Mouse (Mus musculus): Measurements from ENCODE around the gene Olfr467. TPM values are rescaled to one million over a fixed set of nuclear protein-coding genes. Genes with fewer than 3 reads are reported as not detected.

Olfr467 gene
- polyA plus RNA-seq (2014; fragmentation: Illumina TruSeq; extraction: RNeasy Lipid Tissue Mini Kit (QIAGEN cat#74804); ENCODE audit: low read depth, low replicate concordance): not detected

DNA sequence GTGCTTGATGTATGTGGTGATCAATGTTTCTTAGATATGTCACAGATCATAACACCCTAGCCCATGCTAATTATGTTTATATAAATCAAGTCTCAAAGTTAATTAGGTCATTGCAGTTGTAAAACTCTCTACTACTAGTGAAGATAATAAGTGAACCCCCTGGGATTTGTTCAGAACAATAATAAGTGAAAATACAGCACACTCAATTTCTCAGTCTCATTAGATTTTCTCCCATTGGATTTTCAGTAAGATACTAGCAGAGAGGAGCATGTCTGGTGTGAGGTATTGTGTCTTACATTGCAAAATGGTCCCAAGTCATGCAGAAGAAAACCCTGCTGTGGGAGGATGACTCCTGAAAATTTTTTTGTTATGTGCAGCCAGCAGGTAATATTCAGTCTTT is at the start of gene Olfr467:
Olfr467 (plus strand) TSS at position 301 of the 400 bp plus-strand sequence.

GRCm38 (mm10) chr7:107801108-107801507 is 11.0 kb upstream of the Olfr467 start, which contains the start of gene Ovch2:
TSS of gene Ovch2 (minus strand) at chr7:107801208.

GRCm38 (mm10) chr7:107825441-107825840 is 13.4 kb downstream of the Olfr467 start, which contains the start of gene Olfr469:
TSS of gene Olfr469 (minus strand) at chr7:107825541.

GRCm38 (mm10) chr7:107847390-107847789 is 35.3 kb downstream of the Olfr467 start, which contains the start of gene Olfr470:
TSS of gene Olfr470 (minus strand) at chr7:107847490.

Other genes with a start within 250 kb of the Olfr467 start
- 6.3 TPM for gene Olfml1, start 244.8 kb upstream of the Olfr467 start, polyA plus RNA-seq (2014; fragmentation: Illumina TruSeq; extraction: RNeasy Lipid Tissue Mini Kit (QIAGEN cat#74804); ENCODE audit: low read depth, low replicate concordance)
- gene Ppfibp2, start 217.1 kb upstream of the Olfr467 start, polyA plus RNA-seq (2014; fragmentation: Illumina TruSeq; extraction: RNeasy Lipid Tissue Mini Kit (QIAGEN cat#74804); ENCODE audit: low read depth, low replicate concordance): 19.5 TPM
- gene 5330417H12Rik, start 187.1 kb upstream of the Olfr467 start, polyA plus RNA-seq (2014; fragmentation: Illumina TruSeq; extraction: RNeasy Lipid Tissue Mini Kit (QIAGEN cat#74804); ENCODE audit: low read depth, low replicate concordance): not detected
- gene Cyb5r2, start 54.2 kb upstream of the Olfr467 start, polyA plus RNA-seq (2014; fragmentation: Illumina TruSeq; extraction: RNeasy Lipid Tissue Mini Kit (QIAGEN cat#74804); ENCODE audit: low read depth, low replicate concordance): not detected
- not detected for gene Ovch2, start 11.1 kb upstream of the Olfr467 start, polyA plus RNA-seq (2014; fragmentation: Illumina TruSeq; extraction: RNeasy Lipid Tissue Mini Kit (QIAGEN cat#74804); ENCODE audit: low read depth, low replicate concordance)
- gene Olfr469, start 13.3 kb downstream of the Olfr467 start, polyA plus RNA-seq (2014; fragmentation: Illumina TruSeq; extraction: RNeasy Lipid Tissue Mini Kit (QIAGEN cat#74804); ENCODE audit: low read depth, low replicate concordance): not detected
- gene Olfr470, start 35.2 kb downstream of the Olfr467 start, polyA plus RNA-seq (2014; fragmentation: Illumina TruSeq; extraction: RNeasy Lipid Tissue Mini Kit (QIAGEN cat#74804); ENCODE audit: low read depth, low replicate concordance): not detected
- gene Olfr472, start 85.6 kb downstream of the Olfr467 start, polyA plus RNA-seq (2014; fragmentation: Illumina TruSeq; extraction: RNeasy Lipid Tissue Mini Kit (QIAGEN cat#74804); ENCODE audit: low read depth, low replicate concordance): not detected
- not detected for gene Olfr473, start 118.2 kb downstream of the Olfr467 start, polyA plus RNA-seq (2014; fragmentation: Illumina TruSeq; extraction: RNeasy Lipid Tissue Mini Kit (QIAGEN cat#74804); ENCODE audit: low read depth, low replicate concordance)
- not detected for gene Olfr474, start 142.4 kb downstream of the Olfr467 start, polyA plus RNA-seq (2014; fragmentation: Illumina TruSeq; extraction: RNeasy Lipid Tissue Mini Kit (QIAGEN cat#74804); ENCODE audit: low read depth, low replicate concordance)
- not detected for gene Olfr476, start 152.5 kb downstream of the Olfr467 start, polyA plus RNA-seq (2014; fragmentation: Illumina TruSeq; extraction: RNeasy Lipid Tissue Mini Kit (QIAGEN cat#74804); ENCODE audit: low read depth, low replicate concordance)
- gene Olfr477, start 174.4 kb downstream of the Olfr467 start, polyA plus RNA-seq (2014; fragmentation: Illumina TruSeq; extraction: RNeasy Lipid Tissue Mini Kit (QIAGEN cat#74804); ENCODE audit: low read depth, low replicate concordance): not detected
- not detected for gene Olfr478, start 221.7 kb downstream of the Olfr467 start, polyA plus RNA-seq (2014; fragmentation: Illumina TruSeq; extraction: RNeasy Lipid Tissue Mini Kit (QIAGEN cat#74804); ENCODE audit: low read depth, low replicate concordance)
- gene Olfr479, start 238.4 kb downstream of the Olfr467 start, polyA plus RNA-seq (2014; fragmentation: Illumina TruSeq; extraction: RNeasy Lipid Tissue Mini Kit (QIAGEN cat#74804); ENCODE audit: low read depth, low replicate concordance): not detected